Mouse (Mus musculus) midbrain, embryonic 14.5 days (tissue): Measurements from ENCODE around the gene Nrm. TPM values are rescaled to one million over a fixed set of nuclear protein-coding genes. Genes with fewer than 3 reads are reported as not detected.

Experiments used
- ATAC-seq: fragments of 200-750 bp; cut with Nextera tagmentation; 2 replicates; pipeline ENCODE4 v1.8.0; 2017; ENCODE audit warnings: moderate number of reproducible peaks, moderate library complexity; ENCODE audit not compliant: low FRiP score, low TSS enrichment
- DNase-seq: peaks from one replicate; pipeline ENCODE4 v3.0.0-alpha.2; 2015
- H3K27ac ChIP-seq: fragments of 300-500 bp; sonication (generic); replicated peaks from 2 replicates; pipeline ENCODE4 v1.5.1; 2014; ENCODE audit warnings: mild to moderate bottlenecking, low read depth, low read length, moderate library complexity
- H3K27me3 ChIP-seq: fragments of 300-500 bp; sonication (generic); 2 replicates; pipeline ENCODE4 v1.6.1; 2014; ENCODE audit warnings: low read length, control low read depth, mixed read lengths; ENCODE audit not compliant: control insufficient read depth, insufficient read depth
- H3K36me3 ChIP-seq: fragments of 300-500 bp; sonication (generic); 2 replicates; pipeline ENCODE4 v1.6.1; 2014; ENCODE audit warnings: low read length, control low read depth; ENCODE audit not compliant: control insufficient read depth, insufficient read depth
- H3K4me1 ChIP-seq: fragments of 300-500 bp; sonication (generic); 2 replicates; pipeline ENCODE4 v1.6.1; 2014; ENCODE audit warnings: mild to moderate bottlenecking, antibody characterized with exemption, low read length, control low read depth; ENCODE audit not compliant: control insufficient read depth, insufficient read depth
- H3K4me2 ChIP-seq: fragments of 300-500 bp; sonication (generic); 2 replicates; pipeline ENCODE4 v1.6.1; 2014; ENCODE audit warnings: mild to moderate bottlenecking, low read length, moderate library complexity
- H3K4me3 ChIP-seq: fragments of 300-500 bp; sonication (generic); replicated peaks from 2 replicates; pipeline ENCODE4 v1.5.1; 2014; ENCODE audit warnings: low read depth, low read length
- H3K9ac ChIP-seq: fragments of 300-500 bp; sonication (generic); replicated peaks from 2 replicates; pipeline ENCODE4 v1.6.1; 2014; ENCODE audit warnings: mild to moderate bottlenecking, low read length, moderate library complexity
- H3K9me3 ChIP-seq: fragments of 300-500 bp; sonication (generic); 2 replicates; pipeline ENCODE4 v1.6.1; 2016; ENCODE audit warnings: low read length, control low read depth, mixed read lengths; ENCODE audit not compliant: control insufficient read depth
- WGBS: fragments of 180-500 bp; shearing (Covaris S2); extraction: QIAGEN DNeasy Blood & Tissue Kit; methylation state at CpG from one replicate; pipeline ENCODE4 v1.1.7; 2014; 5-methylcytosine and 5-hydroxymethylcytosine counted together
- polyA plus RNA-seq: library from polyadenylated mRNA; unstranded; fragments of >200 nt; fragmentation: Nextera tagmentation; extraction: Ambion mirVana; gene quantifications from 2 replicates; pipeline ENCODE4 v1.2.1, GENCODE M21; 2014

Nrm gene
- polyA plus RNA-seq, 1 experiment from 2014 or later: 20.2 TPM

- Histone ChIP-seq H3K4me2 (no peak overlapping the region), H3K27me3 (0 out of 2 replicates have a peak, but pooled peaks cover 4% of the 10 kb centered on the region), H3K4me3 (no peak overlapping the region), H3K27ac (no peak overlapping the region), H3K4me1 (peaks cover 24% of the 10 kb centered on the region), H3K36me3 (no peaks in the 10 kb centered on the region), H3K9me3 (no peaks in the 10 kb centered on the region), H3K9ac (no peak overlapping the region)
- 85% methylated on average over 5 of the region's 5 CpGs for WGBS
- DNase-seq: no peak
- ATAC-seq: no peak
Measured at GRCm38 (mm10) chr17:35820111-35820510, 41.0 kb upstream of the Nrm start.

DNA sequence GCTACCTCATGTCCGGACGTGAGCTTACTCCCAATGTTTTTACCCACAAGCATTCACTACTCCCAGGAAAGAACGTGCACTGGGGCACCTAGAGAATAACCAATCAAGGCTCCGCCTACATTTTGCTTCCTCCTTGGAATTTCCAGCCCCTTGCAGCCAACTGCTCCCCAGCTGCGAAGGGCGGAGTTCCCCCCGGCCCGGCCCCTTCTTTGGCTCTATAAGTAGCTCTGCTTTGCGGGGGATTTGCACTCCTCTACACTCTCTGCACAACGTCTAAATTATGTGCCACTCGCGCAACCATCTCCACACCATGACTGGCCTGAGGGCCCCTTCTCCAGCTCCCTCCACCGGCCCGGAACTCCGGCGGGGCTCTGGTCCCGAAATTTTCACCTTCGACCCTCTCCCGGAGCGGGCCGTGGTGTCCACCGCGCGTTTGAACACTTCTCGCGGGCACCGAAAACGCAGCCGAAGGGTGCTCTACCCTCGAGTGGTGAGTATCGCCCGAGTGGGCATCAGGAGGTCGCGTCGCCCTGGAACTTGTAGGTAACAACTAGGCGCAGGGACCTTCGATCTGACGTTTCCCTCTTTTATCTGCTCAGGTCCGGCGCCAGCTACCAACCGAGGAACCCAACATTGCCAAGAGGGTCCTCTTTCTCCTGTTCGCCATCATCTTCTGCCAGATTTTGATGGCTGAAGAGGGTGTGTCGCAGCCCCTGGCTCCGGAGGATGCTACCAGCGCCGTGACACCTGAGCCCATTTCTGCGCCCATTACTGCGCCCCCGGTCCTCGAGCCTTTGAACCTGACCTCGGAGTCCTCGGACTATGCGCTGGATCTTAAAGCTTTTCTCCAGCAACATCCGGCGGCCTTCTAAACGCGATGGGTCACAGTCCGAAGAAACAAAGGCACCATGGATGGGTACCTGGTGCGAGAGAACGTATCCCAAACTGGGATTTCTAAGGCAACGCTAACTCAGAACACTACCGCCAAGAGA, 39.4 kb upstream of the Nrm start, which contains the start of gene Ier3:
Ier3 (plus strand) TSS at position 246 of the 992 bp plus-strand sequence.
- H3K36me3 ChIP-seq: peaks cover 16% of the 10 kb centered on the region
- peak within 1 kb of the TSS; percentile 75 for H3K4me2 ChIP-seq
- DNase-seq (peak; percentile 73), ATAC-seq (no peak)
- H3K9ac ChIP-seq: peak within 1 kb of the TSS; percentile 69
- peak within 1 kb of the TSS; percentile 66 for H3K4me3 ChIP-seq
- under 1% methylated on average over 62 of the region's 62 CpGs for WGBS
- 0 out of 2 replicates have a peak within 1 kb of the TSS, but pooled peaks have one; percentile 83 for H3K27ac ChIP-seq
- H3K4me1 ChIP-seq: peaks cover 24% of the 10 kb centered on the region
- no peaks in the 10 kb centered on the region for H3K9me3 ChIP-seq
- 0 out of 2 replicates have a peak, but pooled peaks cover 4% of the 10 kb centered on the region for H3K27me3 ChIP-seq

DNA sequence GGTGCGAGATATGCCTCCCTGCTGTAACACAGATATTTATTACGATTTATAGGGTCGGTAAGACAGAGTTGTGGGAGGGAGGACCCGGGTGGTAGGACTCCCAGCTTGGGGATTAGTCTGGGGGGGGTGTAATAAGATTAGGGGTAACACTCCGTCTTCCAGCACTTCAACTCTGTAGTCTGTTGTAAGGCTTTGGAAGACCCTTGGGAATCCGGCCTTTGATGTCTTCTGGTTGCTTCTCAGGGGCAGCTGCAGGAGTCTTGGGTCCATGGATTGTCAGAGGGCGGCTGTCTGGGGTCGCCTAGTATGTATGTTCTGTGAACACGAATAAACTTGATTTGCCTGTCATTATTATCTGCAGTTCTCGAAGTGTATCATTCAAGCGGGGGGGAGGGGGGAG, 38.6 kb upstream of the Nrm start:
- H3K9ac ChIP-seq: peak overlapping the region; percentile 69; the same call in 1 of the 2 replicates
- peak; percentile 70 for DNase-seq
- ATAC-seq: peak; percentile 38
- H3K4me3 ChIP-seq: peak overlapping the region; percentile 66
- WGBS: 1% methylated on average over 11 of the region's 11 CpGs
- peaks cover 24% of the 10 kb centered on the region for H3K4me1 ChIP-seq
- peaks cover 23% of the 10 kb centered on the region for H3K36me3 ChIP-seq
- H3K27ac ChIP-seq: peak overlapping the region; percentile 83
- H3K9me3 ChIP-seq: no peaks in the 10 kb centered on the region
- H3K27me3 ChIP-seq: 0 out of 2 replicates have a peak, but pooled peaks cover 4% of the 10 kb centered on the region
- peak overlapping the region; percentile 75 for H3K4me2 ChIP-seq

DNA sequence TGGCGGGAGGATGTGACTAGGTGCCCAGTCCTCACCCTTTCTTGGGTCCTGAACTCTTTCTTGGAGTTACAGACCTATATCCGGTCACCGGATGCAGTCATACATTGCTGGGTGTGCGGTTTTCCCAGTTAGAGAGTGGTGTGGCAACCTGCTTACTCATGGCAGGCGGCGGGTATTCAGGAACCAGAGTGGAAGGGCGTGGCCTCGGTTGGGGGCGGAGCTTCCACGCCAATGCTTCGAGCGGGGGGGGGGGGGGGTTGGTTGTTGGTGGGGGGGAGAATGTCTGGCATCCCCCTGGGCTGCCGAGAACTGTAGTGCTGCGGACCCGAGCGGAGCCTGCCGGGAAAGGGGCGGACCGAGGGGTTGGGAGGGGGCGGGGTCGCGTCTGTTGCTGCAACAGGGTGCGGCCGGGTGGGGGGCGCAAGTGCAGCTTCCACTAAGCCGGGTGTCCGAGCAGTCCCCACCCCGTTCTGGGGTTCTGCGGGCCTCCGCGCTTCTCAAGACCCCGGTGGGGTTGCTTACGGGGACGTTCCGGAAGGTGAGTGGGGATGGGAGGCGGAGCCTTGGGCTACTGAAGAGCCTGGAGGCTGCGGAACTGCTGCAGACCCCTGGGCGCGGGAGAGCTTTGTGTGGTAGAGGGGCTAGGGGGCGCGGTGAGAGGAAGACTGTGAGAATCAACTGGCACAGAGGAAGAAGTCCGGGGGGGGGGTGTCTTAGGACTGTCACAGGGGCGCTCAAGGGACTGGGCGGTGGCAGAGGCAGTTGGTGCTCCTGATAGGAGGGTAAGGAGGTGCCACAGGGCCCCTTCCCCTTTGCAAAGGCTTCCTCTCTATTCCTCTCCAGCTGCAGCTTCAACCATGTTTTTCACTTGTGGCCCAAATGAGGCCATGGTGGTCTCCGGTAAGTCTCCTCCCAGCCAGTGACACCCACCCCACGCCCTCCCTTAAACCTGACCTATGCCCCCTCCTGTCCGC, 37.9 kb upstream of the Nrm start, which contains the start of gene Flot1:
Flot1 (plus strand) TSS at position 267 of the 974 bp plus-strand sequence.
- peak within 1 kb of the TSS; percentile 66 for H3K4me3 ChIP-seq
- WGBS: under 1% methylated on average over 46 of the region's 47 CpGs
- ATAC-seq (peak; percentile 89), DNase-seq (peak; percentile 91)
- peak within 1 kb of the TSS; percentile 83 for H3K27ac ChIP-seq
- H3K27me3 ChIP-seq: 0 out of 2 replicates have a peak, but pooled peaks cover 4% of the 10 kb centered on the region
- peak within 1 kb of the TSS; percentile 69 for H3K9ac ChIP-seq
- peaks cover 29% of the 10 kb centered on the region for H3K36me3 ChIP-seq
- H3K4me1 ChIP-seq: peaks cover 24% of the 10 kb centered on the region
- H3K4me2 ChIP-seq: peak within 1 kb of the TSS; percentile 75
- H3K9me3 ChIP-seq: no peaks in the 10 kb centered on the region

DNA sequence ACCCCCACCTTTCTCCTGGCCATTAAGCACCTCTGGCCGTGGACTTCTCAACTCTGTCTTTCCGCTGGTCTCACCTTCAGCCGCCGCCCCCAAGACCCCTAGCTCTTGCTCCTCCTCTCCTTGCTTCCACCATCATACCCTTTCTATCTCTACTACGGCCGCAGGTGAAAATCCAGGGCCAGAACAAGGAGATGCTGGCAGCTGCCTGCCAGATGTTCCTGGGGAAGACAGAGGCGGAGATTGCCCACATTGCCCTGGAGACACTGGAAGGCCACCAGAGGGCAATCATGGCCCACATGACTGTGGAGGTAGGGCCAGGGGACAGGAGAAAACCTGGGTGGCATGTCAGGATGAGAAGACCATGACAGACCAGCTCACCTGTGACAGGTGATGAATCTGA, 36.7 kb upstream of the Nrm start:
- no peak for DNase-seq
- H3K4me3 ChIP-seq: peak overlapping the region; percentile 66
- WGBS: 69% methylated on average over 7 of the region's 7 CpGs
- H3K9me3 ChIP-seq: no peaks in the 10 kb centered on the region
- H3K4me1 ChIP-seq: peaks cover 24% of the 10 kb centered on the region
- peaks cover 35% of the 10 kb centered on the region for H3K36me3 ChIP-seq
- 0 out of 2 replicates have a peak, but pooled peaks cover 4% of the 10 kb centered on the region for H3K27me3 ChIP-seq
- 0 out of 2 replicates have a peak overlapping the region, but pooled peaks have one; percentile 10 for H3K9ac ChIP-seq
- H3K27ac ChIP-seq: no peak overlapping the region
- H3K4me2 ChIP-seq: peak overlapping the region; percentile 75
- ATAC-seq: no peak

DNA sequence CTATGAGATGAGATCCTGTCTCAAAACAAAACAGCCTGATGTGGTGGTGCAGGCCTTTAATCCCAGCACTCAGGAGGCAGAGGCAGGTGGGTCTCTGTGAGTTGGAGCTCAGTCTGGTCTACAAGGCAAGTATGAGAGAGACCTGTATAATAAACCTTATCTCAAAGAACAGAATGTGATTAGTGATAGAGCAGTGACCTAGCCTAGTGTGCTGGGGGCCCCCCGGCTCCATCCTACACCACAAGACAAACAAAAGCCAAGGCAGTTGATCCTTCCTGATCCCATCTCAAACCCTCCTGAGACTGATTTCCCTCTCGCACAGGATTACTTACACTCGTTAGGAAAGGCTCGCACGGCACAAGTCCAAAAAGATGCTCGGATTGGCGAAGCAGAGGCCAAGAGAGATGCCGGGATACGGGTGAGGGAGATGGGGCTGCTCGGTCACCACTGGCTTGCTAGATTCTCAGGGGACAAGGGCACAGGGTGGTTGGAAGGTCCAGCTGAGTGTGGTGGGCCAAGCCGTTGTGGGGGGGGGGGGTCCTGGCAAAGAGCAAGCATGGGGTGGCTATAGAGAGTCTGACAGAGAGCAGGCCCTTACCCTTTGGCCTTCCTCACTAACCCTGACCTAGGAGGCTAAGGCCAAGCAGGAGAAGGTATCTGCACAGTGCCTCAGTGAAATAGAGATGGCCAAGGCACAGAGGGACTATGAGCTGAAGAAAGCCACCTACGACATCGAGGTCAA, 35.8 kb upstream of the Nrm start:
- Histone ChIP-seq H3K36me3 (peaks cover 39% of the 10 kb centered on the region), H3K4me3 (no peak overlapping the region), H3K4me2 (no peak overlapping the region), H3K27me3 (no peaks in the 10 kb centered on the region), H3K27ac (no peak overlapping the region), H3K9ac (no peak overlapping the region), H3K4me1 (peaks cover 27% of the 10 kb centered on the region), H3K9me3 (no peaks in the 10 kb centered on the region)
- DNase-seq (no peak), ATAC-seq (no peak)
- WGBS: 90% methylated on average over 13 of the region's 13 CpGs

DNA sequence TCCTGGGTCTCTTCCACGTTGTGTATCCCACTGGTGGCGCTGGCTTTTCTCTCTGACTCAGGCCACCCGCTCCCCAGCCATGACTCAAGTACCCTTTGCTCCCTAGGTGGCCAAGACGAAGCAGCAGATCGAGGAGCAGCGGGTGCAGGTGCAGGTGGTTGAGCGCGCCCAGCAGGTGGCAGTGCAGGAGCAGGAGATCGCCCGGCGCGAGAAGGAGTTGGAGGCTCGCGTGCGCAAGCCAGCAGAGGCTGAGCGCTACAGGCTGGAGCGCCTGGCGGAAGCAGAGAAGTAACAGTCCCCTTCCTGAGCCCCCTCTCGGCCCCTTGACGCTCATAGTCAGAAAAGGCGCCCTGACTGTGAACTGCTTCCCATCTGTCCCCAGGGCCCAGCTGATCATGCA, 31.4 kb upstream of the Nrm start:
- H3K36me3 ChIP-seq: peaks cover 78% of the 10 kb centered on the region
- H3K27me3 ChIP-seq: no peaks in the 10 kb centered on the region
- H3K27ac ChIP-seq: no peak overlapping the region
- no peaks in the 10 kb centered on the region for H3K9me3 ChIP-seq
- H3K4me1 ChIP-seq: peaks cover 11% of the 10 kb centered on the region
- H3K4me2 ChIP-seq: 0 out of 2 replicates have a peak overlapping the region, but pooled peaks have one; percentile 6
- DNase-seq (peak; percentile 91), ATAC-seq (peak; percentile 65; the same call in 1 of the 2 replicates)
- no peak overlapping the region for H3K9ac ChIP-seq
- H3K4me3 ChIP-seq: no peak overlapping the region
- WGBS: 3% methylated on average over 21 of the region's 21 CpGs
